Mouse (Mus musculus) ES-Bruce4 (cell line): ENCODE data around the gene G6pc.

Source experiments
- CTCF ChIP-seq: IDR thresholded peaks from one replicate; pipeline ENCODE4 v1.8.1; 2011; ENCODE audit warnings: low read depth, low read length
- EP300 ChIP-seq: IDR thresholded peaks from 2 replicates; pipeline ENCODE4 v1.6.1; 2011; ENCODE audit warnings: low read depth, low read length; ENCODE audit not compliant: insufficient read depth

DNA sequence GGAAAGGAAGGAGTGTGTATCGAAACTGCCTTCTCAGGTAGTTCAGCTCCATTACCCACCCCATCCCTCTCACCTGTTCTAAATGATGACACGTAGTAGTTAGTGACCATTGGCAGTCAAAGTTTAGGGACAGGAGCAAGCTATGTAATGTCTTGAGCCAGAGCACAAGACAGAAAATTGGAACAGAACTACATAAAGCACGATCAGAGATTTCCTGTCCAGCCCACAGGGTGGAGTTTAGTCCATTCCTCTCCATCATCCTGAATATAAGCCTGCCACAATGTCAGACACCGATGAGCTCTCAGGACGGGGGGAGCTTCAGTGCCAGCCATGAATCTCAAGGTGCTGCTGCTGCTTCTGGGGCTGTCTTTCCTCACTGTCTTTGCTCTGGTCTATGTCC is 42.6 kb upstream of the G6pc start, which contains the start of gene Aoc2:
- no peak for TF ChIP-seq CTCF
- TF ChIP-seq EP300, result no peak
